Mouse (Mus musculus): Measurements from ENCODE around the gene Hap1. TPM values are rescaled to one million over a fixed set of nuclear protein-coding genes. Genes with fewer than 3 reads are reported as not detected.

Gene Hap1
- polyA plus RNA-seq, 1 experiment, result 1.0 TPM

GRCm38 (mm10) chr11:100300293-100300692, 55.6 kb downstream of the Hap1 start:
- Histone ChIP-seq H3K36me3 (ENCODE audit: control insufficient read depth, insufficient read depth) (no peaks in the 10 kb centered on the region), H3K27me3 (ENCODE audit: control insufficient read depth, insufficient read depth, insufficient read length) (no peaks in the 10 kb centered on the region), H3K4me2 (ENCODE audit: low read depth) (no peak overlapping the region), H3K4me3 (no peak overlapping the region), H3ac (ENCODE audit: control insufficient read depth, insufficient read length) (no peak overlapping the region), H3K79me2 (ENCODE audit: control insufficient read depth, insufficient read depth) (no peaks in the 10 kb centered on the region)
- TF ChIP-seq E2F4 (IDR thresholded peaks at IDR 0.05; ENCODE audit: insufficient read depth), result no peak
- no peak for TF ChIP-seq POLR2AphosphoS2 (IDR thresholded peaks at IDR 0.05; ENCODE audit: insufficient read length, low read depth)

- no peak for TF ChIP-seq MAX (IDR thresholded peaks at IDR 0.05; ENCODE audit: low read depth)
- TF ChIP-seq CEBPB (IDR thresholded peaks at IDR 0.05; ENCODE audit: insufficient read depth, poor library complexity, severe bottlenecking), result no peak
- TF ChIP-seq USF1 (IDR thresholded peaks at IDR 0.05; ENCODE audit: low read depth), result no peak
- no peak for TF ChIP-seq SRF (IDR thresholded peaks at IDR 0.05; ENCODE audit: control insufficient read depth, insufficient read length, low read depth)
- no peak for TF ChIP-seq MYOD1 (IDR thresholded peaks at IDR 0.05; ENCODE audit: control insufficient read depth in 1 of 3, insufficient read length in 2 of 3, low read depth in 2 of 3)
- TF ChIP-seq E2F4 (IDR thresholded peaks at IDR 0.05; ENCODE audit: insufficient read depth), result no peak
- no peak for TF ChIP-seq REST (IDR thresholded peaks at IDR 0.05; ENCODE audit: insufficient read depth, insufficient read length)
- no peak for TF ChIP-seq MYOG (IDR thresholded peaks at IDR 0.05; ENCODE audit: control insufficient read depth in 1 of 3, insufficient read depth in 1 of 3, insufficient read length in 2 of 3, low read depth in 2 of 3)
- TF ChIP-seq POLR2AphosphoS2 (IDR thresholded peaks at IDR 0.05; ENCODE audit: insufficient read length, low read depth), result no peak
- no peak for TF ChIP-seq TCF3 (IDR thresholded peaks at IDR 0.05; ENCODE audit: insufficient read length, low read depth)
- TF ChIP-seq TCF12 (IDR thresholded peaks at IDR 0.05; ENCODE audit: insufficient read depth, poor library complexity, severe bottlenecking), result no peak
- no peak for TF ChIP-seq POLR2A (IDR thresholded peaks at IDR 0.05; ENCODE audit: insufficient read length, low read depth)
- Histone ChIP-seq H3ac (ENCODE audit: control insufficient read depth, insufficient read length) (no peak overlapping the region), H3K4me2 (ENCODE audit: low read depth) (no peak overlapping the region), H3K36me3 (ENCODE audit: control insufficient read depth, insufficient read depth) (no peaks in the 10 kb centered on the region), H3K79me2 (ENCODE audit: control insufficient read depth, insufficient read depth) (no peaks in the 10 kb centered on the region), H3K27me3 (ENCODE audit: control insufficient read depth, insufficient read depth, insufficient read length) (no peaks in the 10 kb centered on the region), H3K4me3 (no peak overlapping the region)
Measured at GRCm38 (mm10) chr11:100298274-100299036, 57.5 kb downstream of the Hap1 start.

GRCm38 (mm10) chr11:100297801-100298200, 58.1 kb downstream of the Hap1 start:
- no peaks in the 10 kb centered on the region for H3K27me3 ChIP-seq (ENCODE audit: control insufficient read depth, insufficient read depth, insufficient read length)
- H3K79me2 ChIP-seq (ENCODE audit: control insufficient read depth, insufficient read depth), result no peaks in the 10 kb centered on the region
- no peak overlapping the region for H3ac ChIP-seq (ENCODE audit: control insufficient read depth, insufficient read length)
- no peak for TF ChIP-seq TCF12 (IDR thresholded peaks at IDR 0.05; ENCODE audit: insufficient read depth, poor library complexity, severe bottlenecking)
- TF ChIP-seq MYOD1 (IDR thresholded peaks at IDR 0.05; ENCODE audit: control insufficient read depth in 1 of 3, insufficient read length in 2 of 3, low read depth in 2 of 3), result peak in 2 of 3 experiments; percentile 20 to 54
- TF ChIP-seq MYOG (IDR thresholded peaks at IDR 0.05; ENCODE audit: control insufficient read depth in 1 of 3, insufficient read depth in 1 of 3, insufficient read length in 2 of 3, low read depth in 2 of 3), result peak in 2 of 3 experiments; percentile 29 to 59
- H3K4me2 ChIP-seq (ENCODE audit: low read depth), result no peak overlapping the region
- no peak overlapping the region for H3K4me3 ChIP-seq
- no peaks in the 10 kb centered on the region for H3K36me3 ChIP-seq (ENCODE audit: control insufficient read depth, insufficient read depth)

Other genes starting within 250 kb of the Hap1 start
- gene Krt13, start 234.6 kb downstream of the Hap1 start, polyA plus RNA-seq (2012; fragmentation: generic; extraction: Trizol), result 2.9 TPM
- 0.02 TPM for gene Krt15, start 220.2 kb downstream of the Hap1 start, polyA plus RNA-seq (2012; fragmentation: generic; extraction: Trizol)
- 0.85 TPM for gene Krt19, start 207.5 kb downstream of the Hap1 start, polyA plus RNA-seq (2012; fragmentation: generic; extraction: Trizol)
- gene Krt9, start 162.9 kb downstream of the Hap1 start, polyA plus RNA-seq (2012; fragmentation: generic; extraction: Trizol), result not detected
- 9.9 TPM for gene Krt14, start 148.6 kb downstream of the Hap1 start, polyA plus RNA-seq (2012; fragmentation: generic; extraction: Trizol)
- 0.10 TPM for gene Krt16, start 107.2 kb downstream of the Hap1 start, polyA plus RNA-seq (2012; fragmentation: generic; extraction: Trizol)
- not detected for gene Krt17, start 95.1 kb downstream of the Hap1 start, polyA plus RNA-seq (2012; fragmentation: generic; extraction: Trizol)
- gene Krt42, start 86.3 kb downstream of the Hap1 start, polyA plus RNA-seq (2012; fragmentation: generic; extraction: Trizol), result not detected
- 1,731 TPM for gene Eif1, start 36.2 kb downstream of the Hap1 start, polyA plus RNA-seq (2012; fragmentation: generic; extraction: Trizol)
- gene Gast, start 21.7 kb downstream of the Hap1 start, polyA plus RNA-seq (2012; fragmentation: generic; extraction: Trizol), result not detected
- 161 TPM for gene Jup, start 41.6 kb upstream of the Hap1 start, polyA plus RNA-seq (2012; fragmentation: generic; extraction: Trizol)
- 115 TPM for gene P3h4, start 58.7 kb upstream of the Hap1 start, polyA plus RNA-seq (2012; fragmentation: generic; extraction: Trizol)
- gene Fkbp10, start 59.6 kb upstream of the Hap1 start, polyA plus RNA-seq (2012; fragmentation: generic; extraction: Trizol), result 162 TPM
- gene Nt5c3b, start 85.7 kb upstream of the Hap1 start, polyA plus RNA-seq (2012; fragmentation: generic; extraction: Trizol), result 47.6 TPM
- gene Klhl10, start 85.8 kb upstream of the Hap1 start, polyA plus RNA-seq (2012; fragmentation: generic; extraction: Trizol), result 0.20 TPM
- gene Klhl11, start 116.6 kb upstream of the Hap1 start, polyA plus RNA-seq (2012; fragmentation: generic; extraction: Trizol), result 3.6 TPM
- gene Acly, start 171.9 kb upstream of the Hap1 start, polyA plus RNA-seq (2012; fragmentation: generic; extraction: Trizol), result 95.5 TPM
- gene Ttc25, start 189.5 kb upstream of the Hap1 start, polyA plus RNA-seq (2012; fragmentation: generic; extraction: Trizol), result 0.71 TPM
- 18.5 TPM for gene Cnp, start 218.8 kb upstream of the Hap1 start, polyA plus RNA-seq (2012; fragmentation: generic; extraction: Trizol)